Mouse (Mus musculus) spleen, adult 2 months (tissue): ENCODE data around the gene Henmt1. TPM values are rescaled to one million over a fixed set of nuclear protein-coding genes. Genes with fewer than 3 reads are reported as not detected.

Source experiments
- DNase-seq, 2 experiments: peaks; one replicate each; pipeline versions ENCODE4 v3.0.0 to v3.0.0-alpha.2; 2012 to 2021; ENCODE audit warnings: low spot score in 2 of 2, low read depth in 1 of 2
- H3K27ac ChIP-seq: fragments of 200-500 bp; 2 replicates; pipeline ENCODE4 v1.5.1; 2012; ENCODE audit warnings: low read length, inconsistent platforms; ENCODE audit not compliant: insufficient read depth
- H3K27me3 ChIP-seq: fragments of 200-500 bp; 2 replicates; pipeline ENCODE4 v1.6.1; 2012; ENCODE audit warnings: mild to moderate bottlenecking, moderate library complexity, low read length, inconsistent platforms; ENCODE audit not compliant: control insufficient read depth, insufficient read depth
- H3K36me3 ChIP-seq: fragments of 200-500 bp; 2 replicates; pipeline ENCODE4 v1.6.1; 2012; ENCODE audit warnings: mild to moderate bottlenecking, low read length, inconsistent platforms; ENCODE audit not compliant: control insufficient read depth, insufficient read depth
- H3K4me1 ChIP-seq: fragments of 200-500 bp; 2 replicates; pipeline ENCODE4 v1.6.1; 2011; ENCODE audit warnings: inconsistent platforms; ENCODE audit not compliant: control insufficient read depth, insufficient read depth, insufficient read length
- H3K4me3 ChIP-seq: fragments of 200-500 bp; 2 replicates; pipeline ENCODE4 v1.5.1; 2011; ENCODE audit warnings: mild to moderate bottlenecking, inconsistent platforms; ENCODE audit not compliant: insufficient read depth, insufficient read length; ENCODE audit errors: extremely low read depth
- CTCF ChIP-seq: fragments of 200-500 bp; IDR thresholded peaks from 2 replicates; pipeline ENCODE4 v1.5.1; 2011; ENCODE audit warnings: mild to moderate bottlenecking, inconsistent platforms; ENCODE audit not compliant: insufficient read depth, insufficient read length, insufficient replicate concordance; ENCODE audit errors: extremely low read depth
- POLR2A ChIP-seq: fragments of 200-500 bp; IDR thresholded peaks from 2 replicates; pipeline ENCODE4 v1.6.1; 2011; ENCODE audit warnings: low read depth, low read length, inconsistent platforms
- WGBS: fragments of 180-500 bp; shearing (Covaris S2); methylation state at CpG from one replicate; pipeline ENCODE4 v1.1.7; 2018; 5-methylcytosine and 5-hydroxymethylcytosine counted together
- polyA plus RNA-seq: library from polyadenylated mRNA; depleted of rRNA; stranded (reverse); fragments of >200 nt; gene quantifications from 2 replicates; pipeline ENCODE4 v1.2.3, GENCODE M21; 2012

Henmt1 gene
- polyA plus RNA-seq, 1 experiment: 0.54 TPM

- Histone ChIP-seq H3K27me3 (no peaks in the 10 kb centered on the region), H3K4me1 (no peaks in the 10 kb centered on the region), H3K27ac (no peak overlapping the region), H3K4me3 (no peak overlapping the region), H3K36me3 (peaks cover 10% of the 10 kb centered on the region)
- peak in 1 of 2 experiments; percentile 8 for DNase-seq
- 92% methylated on average over 13 of the region's 13 CpGs for WGBS
- no peak for TF ChIP-seq POLR2A
- peak; percentile 33; the same call in 1 of the 2 replicates for TF ChIP-seq CTCF
Observed at GRCm38 (mm10) chr3:108977340-108978030, 37.8 kb downstream of the Henmt1 start.

DNA sequence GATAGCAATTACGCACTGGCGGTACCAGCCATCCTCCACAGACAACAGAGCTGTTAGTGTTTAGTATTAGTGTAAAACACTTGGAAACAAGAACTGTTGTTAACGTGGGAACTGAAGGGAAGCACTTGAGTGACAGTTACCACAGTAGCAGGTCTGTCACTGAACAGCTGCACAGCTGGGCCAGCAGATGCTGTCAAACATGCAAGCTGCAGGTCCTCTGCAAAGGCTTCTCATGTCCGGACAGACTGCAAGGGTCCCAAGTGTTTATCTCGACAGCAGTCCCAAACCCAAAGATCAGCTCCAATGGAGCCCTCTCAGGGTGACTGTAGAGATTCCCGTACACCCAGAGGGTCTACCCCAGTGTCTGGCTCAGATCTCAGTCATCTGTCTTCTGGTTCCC lies 42.3 kb downstream of the Henmt1 start:
- H3K36me3 ChIP-seq: peaks cover 5% of the 10 kb centered on the region
- H3K4me3 ChIP-seq: no peak overlapping the region
- no peak overlapping the region for H3K27ac ChIP-seq
- H3K4me1 ChIP-seq: no peaks in the 10 kb centered on the region
- H3K27me3 ChIP-seq: no peaks in the 10 kb centered on the region
- TF ChIP-seq POLR2A (no peak), CTCF (no peak)
- 67% methylated on average over 6 of the region's 6 CpGs for WGBS
- DNase-seq: no peak

GRCm38 (mm10) chr3:108983989-108984388 lies 44.3 kb downstream of the Henmt1 start:
- peaks cover 5% of the 10 kb centered on the region; the same call in 1 of the 2 replicates for H3K36me3 ChIP-seq
- WGBS: 60% methylated on average over 5 of the region's 5 CpGs
- H3K27ac ChIP-seq: no peak overlapping the region
- DNase-seq: no peak
- no peak for TF ChIP-seq POLR2A
- no peak overlapping the region for H3K4me3 ChIP-seq
- H3K27me3 ChIP-seq: no peaks in the 10 kb centered on the region
- H3K4me1 ChIP-seq: no peaks in the 10 kb centered on the region

- H3K36me3 ChIP-seq: peaks cover 1% of the 10 kb centered on the region; the same call in 1 of the 2 replicates
- 67% methylated on average over 1 of the region's 1 CpGs for WGBS
- no peak overlapping the region for H3K4me3 ChIP-seq
- no peak for TF ChIP-seq POLR2A
- TF ChIP-seq CTCF: no peak
- DNase-seq: no peak
- H3K27ac ChIP-seq: no peak overlapping the region
- no peaks in the 10 kb centered on the region for H3K4me1 ChIP-seq
- no peaks in the 10 kb centered on the region for H3K27me3 ChIP-seq
Observed at GRCm38 (mm10) chr3:108986534-108986933, 46.9 kb downstream of the Henmt1 start.

GRCm38 (mm10) chr3:108987009-108987659 lies 47.5 kb downstream of the Henmt1 start:
- DNase-seq: no peak
- WGBS: 90% methylated on average over 12 of the region's 12 CpGs
- Histone ChIP-seq H3K27me3 (no peaks in the 10 kb centered on the region), H3K27ac (no peak overlapping the region), H3K4me3 (no peak overlapping the region), H3K36me3 (peaks cover 3% of the 10 kb centered on the region; the same call in 1 of the 2 replicates), H3K4me1 (no peaks in the 10 kb centered on the region)
- TF ChIP-seq CTCF (no peak), POLR2A (no peak)

DNA sequence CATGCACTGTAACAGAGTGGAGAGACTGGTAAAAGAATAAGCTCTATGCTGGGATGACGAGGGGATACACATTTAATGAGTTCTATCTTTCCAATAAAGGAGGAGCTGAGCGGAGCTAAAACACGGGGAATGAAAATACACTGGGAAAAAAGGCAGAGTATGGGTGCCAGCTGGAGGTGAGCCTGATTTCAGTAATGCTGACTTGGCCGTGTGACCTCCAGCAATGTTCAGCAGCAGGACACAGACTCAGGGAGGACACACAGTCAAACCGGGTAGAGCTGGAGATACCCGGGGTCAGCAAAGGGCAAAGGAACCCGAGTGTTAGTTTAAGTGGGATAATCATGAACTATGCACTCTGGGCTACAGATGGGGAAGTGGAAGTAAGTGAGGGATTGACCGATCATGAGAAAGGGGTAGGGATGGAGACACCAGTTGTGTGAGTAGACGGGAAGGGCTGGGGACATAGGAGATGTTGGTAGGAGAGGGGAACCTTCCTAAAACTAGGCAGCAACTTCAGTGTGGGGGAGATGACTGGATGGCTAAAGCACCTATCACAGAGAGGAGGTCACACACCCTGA lies 50.4 kb downstream of the Henmt1 start:
- 83% methylated on average over 9 of the region's 9 CpGs for WGBS
- DNase-seq: no peak
- Histone ChIP-seq H3K4me1 (no peaks in the 10 kb centered on the region), H3K4me3 (no peak overlapping the region), H3K27me3 (no peaks in the 10 kb centered on the region), H3K27ac (no peak overlapping the region), H3K36me3 (peaks cover 3% of the 10 kb centered on the region; the same call in 1 of the 2 replicates)
- TF ChIP-seq POLR2A (no peak), CTCF (no peak)

GRCm38 (mm10) chr3:108994477-108994876 lies 54.8 kb downstream of the Henmt1 start:
- Histone ChIP-seq H3K36me3 (peaks cover 3% of the 10 kb centered on the region; the same call in 1 of the 2 replicates), H3K27ac (no peak overlapping the region), H3K4me3 (no peak overlapping the region), H3K4me1 (peaks cover 2% of the 10 kb centered on the region; the same call in 1 of the 2 replicates), H3K27me3 (no peaks in the 10 kb centered on the region)
- WGBS: 48% methylated on average over 2 of the region's 2 CpGs
- DNase-seq: no peak
- no peak for TF ChIP-seq POLR2A
- TF ChIP-seq CTCF: no peak
